Mouse (Mus musculus) intestine, embryonic 16.5 days (tissue): ENCODE measurements around the gene Mllt3. TPM values are rescaled to one million over a fixed set of nuclear protein-coding genes. Genes with fewer than 3 reads are reported as not detected.

Experiments used
- polyA plus RNA-seq: library from polyadenylated mRNA; unstranded; fragments of >200 nt; fragmentation: Nextera tagmentation; extraction: Ambion mirVana; gene quantifications from 2 replicates; pipeline ENCODE4 v1.2.1, GENCODE M21; 2015

Mllt3 gene
- polyA plus RNA-seq, 1 experiment from 2014 or later: 30.0 TPM

Other genes starting within 250 kb of the Mllt3 start
- 11.2 and 11.7 TPM in 2 replicates for gene Focad, start 61.3 kb upstream of the Mllt3 start, polyA plus RNA-seq